Mouse (Mus musculus) olfactory bulb, adult 2 months (tissue): ENCODE data around the gene Vopp1.

Source experiments
- CTCF ChIP-seq: fragments of 200-500 bp; IDR thresholded peaks from 2 replicates; pipeline ENCODE4 v1.5.1; 2012; ENCODE audit warnings: low read depth, mild to moderate bottlenecking, low read length, moderate library complexity; ENCODE audit not compliant: insufficient read depth
- POLR2A ChIP-seq: fragments of 200-500 bp; IDR thresholded peaks from 2 replicates; pipeline ENCODE4 v1.6.1; 2012; ENCODE audit warnings: mild to moderate bottlenecking, low read depth, low read length, moderate library complexity; ENCODE audit not compliant: insufficient read depth

DNA sequence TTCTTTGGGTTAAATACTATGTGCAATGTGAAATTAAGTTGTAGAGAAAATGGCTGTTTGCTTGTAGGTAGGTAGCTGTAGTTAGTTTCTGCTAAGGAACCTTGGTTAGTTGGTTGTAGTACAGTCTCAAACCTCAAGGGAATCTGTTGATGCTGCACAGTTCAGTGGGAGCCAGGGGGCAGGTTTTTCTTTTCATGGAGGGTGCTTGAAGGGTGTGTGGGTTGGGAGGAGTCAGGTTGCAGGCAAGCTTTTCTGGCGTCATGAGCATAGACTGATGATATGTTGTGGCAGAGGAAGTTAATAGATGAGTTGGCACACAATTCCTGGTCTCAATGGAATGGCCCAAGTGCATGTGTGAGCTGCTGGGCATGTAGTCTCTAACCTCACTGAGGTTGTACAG is 113.2 kb downstream of the Vopp1 start:
- TF ChIP-seq CTCF (no peak), POLR2A (no peak)
